Mouse (Mus musculus) naive thymus-derived CD4-positive, alpha-beta T cell, adult 5 months (primary cell): ENCODE results near the gene Vmn1r129. TPM values are rescaled to one million over a fixed set of nuclear protein-coding genes. Genes with fewer than 3 reads are reported as not detected.

Experiments used
- polyA plus RNA-seq: library from polyadenylated mRNA; unstranded; fragments of 100-300 nt; shearing (Covaris generic); gene quantifications from one replicate; pipeline ENCODE4 v1.2.1, GENCODE M21; 2017

Vmn1r129 gene
- polyA plus RNA-seq = not detected

DNA sequence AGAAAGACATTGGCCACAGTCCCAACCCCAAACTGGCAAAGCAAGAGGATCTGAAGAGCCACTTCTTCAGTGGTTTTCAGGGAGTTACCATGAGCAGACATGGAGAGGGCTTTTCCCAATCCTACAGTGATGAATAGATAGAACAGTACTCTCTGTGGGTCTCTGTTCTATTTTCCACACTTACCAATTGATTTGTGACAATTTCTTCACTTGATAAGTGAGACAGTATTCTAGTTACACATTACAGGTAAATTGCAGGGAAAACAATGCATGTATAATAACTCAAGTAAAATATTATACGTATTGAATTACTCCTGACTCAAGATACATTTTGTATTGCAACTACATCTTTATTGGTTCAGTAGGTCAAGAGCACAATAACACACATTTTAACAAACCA lies at the start of gene Vmn1r129:
Gene Vmn1r129, minus strand, starts transcription at position 101 of the 400 bp plus-strand sequence.

DNA sequence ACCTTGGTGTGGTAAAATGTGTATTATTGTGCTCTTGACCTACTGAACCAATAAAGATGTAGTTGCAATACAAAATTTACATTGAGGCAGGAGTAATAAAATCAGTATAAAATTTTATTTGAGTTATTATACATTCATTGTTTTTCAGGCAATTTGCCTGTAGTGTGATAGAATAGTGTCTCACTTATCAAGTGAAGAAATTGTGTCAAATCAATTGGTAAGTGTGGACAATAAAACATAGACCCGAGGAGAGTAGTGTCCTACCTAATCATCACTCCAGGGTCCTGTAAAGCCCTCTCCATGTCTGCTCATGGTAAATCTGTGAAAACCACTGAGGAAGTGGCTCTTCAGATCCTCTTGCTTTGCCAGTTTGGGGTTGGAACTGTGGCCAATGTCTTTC lies 12.0 kb downstream of the Vmn1r129 start, which contains the start of gene Vmn1r128:
Gene Vmn1r128, plus strand, starts transcription at position 301 of the 400 bp plus-strand sequence.

DNA sequence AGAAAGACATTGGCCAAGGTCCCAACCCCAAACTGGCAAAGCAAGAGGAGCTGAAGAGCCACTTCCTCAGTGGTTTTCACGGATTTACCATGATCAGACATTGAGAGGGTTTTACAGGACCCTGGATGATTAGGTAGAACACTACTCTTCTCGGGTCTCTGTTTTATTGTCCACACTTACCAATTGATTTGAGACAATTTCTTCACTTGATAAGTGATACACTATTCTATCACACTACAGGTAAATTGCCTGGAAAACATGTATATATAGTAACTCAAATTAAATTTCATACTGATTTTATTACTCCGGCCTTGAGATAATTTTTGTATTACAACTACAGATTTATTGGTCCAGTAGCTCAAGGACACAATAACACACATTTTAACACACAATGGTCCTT lies 41.3 kb downstream of the Vmn1r129 start, which contains the start of gene Vmn1r127:
Gene Vmn1r127, minus strand, starts transcription at position 101 of the 400 bp plus-strand sequence.

Other genes starting within 250 kb of the Vmn1r129 start
- gene Vmn1r122, start 227.2 kb downstream of the Vmn1r129 start, polyA plus RNA-seq = not detected
- not detected for gene Vmn1r123, start 199.1 kb downstream of the Vmn1r129 start, polyA plus RNA-seq
- not detected for gene Gm5157, start 170.9 kb downstream of the Vmn1r129 start, polyA plus RNA-seq
- not detected for gene Vmn1r124, start 100.7 kb downstream of the Vmn1r129 start, polyA plus RNA-seq
- not detected for gene Vmn1r125, start 89.1 kb downstream of the Vmn1r129 start, polyA plus RNA-seq
- 0.41 TPM for gene Vmn1r126, start 59.8 kb downstream of the Vmn1r129 start, polyA plus RNA-seq
- not detected for gene Vmn1r127, start 41.4 kb downstream of the Vmn1r129 start, polyA plus RNA-seq
- not detected for gene Vmn1r128, start 11.9 kb downstream of the Vmn1r129 start, polyA plus RNA-seq
- gene Gm6882, start 71.5 kb upstream of the Vmn1r129 start, polyA plus RNA-seq = not detected
- gene Vmn1r130, start 150.5 kb upstream of the Vmn1r129 start, polyA plus RNA-seq = not detected
- not detected for gene Vmn1r131, start 184.8 kb upstream of the Vmn1r129 start, polyA plus RNA-seq